Mouse (Mus musculus): ENCODE measurements around the gene Gm49027.
"Not testable (repeated sequence)": the region's sequence is repeated elsewhere in the genome, so short reads cannot be mapped to it uniquely, and the experiment has no call there.

The Gm49027 gene

GRCm38 (mm10) chr5:123525281-123525680 lies at the start of gene Gm49027:
TSS of gene Gm49027 (minus strand) at chr5:123525488.
- peak; percentile 11 to 51 for DNase-seq (ENCODE audit: low spot score in 2 of 2)

GRCm38 (mm10) chr5:123573362-123573761 lies 48.1 kb upstream of the Gm49027 start:
- DNase-seq (ENCODE audit: low spot score in 2 of 2) = no peak

GRCm38 (mm10) chr5:123572357-123573186 lies 47.3 kb upstream of the Gm49027 start, which contains the start of gene Vps33a:
TSS of gene Vps33a (minus strand) at chr5:123573038.
- DNase-seq (ENCODE audit: low spot score in 2 of 2) = peak; percentile 97 to 99

GRCm38 (mm10) chr5:123561128-123561527 lies 35.8 kb upstream of the Gm49027 start:
- peak; percentile 4 to 44 for DNase-seq (ENCODE audit: low spot score in 2 of 2)

- DNase-seq (ENCODE audit: low spot score in 2 of 2) = peak; percentile 6 to 45
Observed at GRCm38 (mm10) chr5:123559588-123559987, 34.3 kb upstream of the Gm49027 start.

- peak; percentile 6 to 24 for DNase-seq (ENCODE audit: low spot score in 2 of 2)
Observed at GRCm38 (mm10) chr5:123556451-123556850, 31.2 kb upstream of the Gm49027 start.

- peak; percentile 7 to 47 for DNase-seq (ENCODE audit: low spot score in 2 of 2)
Observed at GRCm38 (mm10) chr5:123555693-123556092, 30.4 kb upstream of the Gm49027 start.

- peak in 1 of 2 experiments; percentile 6 for DNase-seq (ENCODE audit: low spot score in 2 of 2)
Observed at GRCm38 (mm10) chr5:123533801-123534200, 8.5 kb upstream of the Gm49027 start.

- peak; percentile 7 to 54 for DNase-seq (ENCODE audit: low spot score in 2 of 2)
Observed at GRCm38 (mm10) chr5:123530056-123530455, 4.8 kb upstream of the Gm49027 start.

GRCm38 (mm10) chr5:123528641-123529040 lies 3.4 kb upstream of the Gm49027 start:
- peak; percentile 6 to 38 for DNase-seq (ENCODE audit: low spot score in 2 of 2)

GRCm38 (mm10) chr5:123525916-123526495 lies 718 bp upstream of the Gm49027 start:
- peak; percentile 6 to 36 for DNase-seq (ENCODE audit: low spot score in 2 of 2)

- no peak for DNase-seq (ENCODE audit: low spot score in 2 of 2)
Observed at GRCm38 (mm10) chr5:123524393-123524750, 916 bp downstream of the Gm49027 start.

GRCm38 (mm10) chr5:123523692-123524392 lies 1.4 kb downstream of the Gm49027 start, which contains the start of gene Diablo:
TSS of gene Diablo (minus strand) at chr5:123524176.
- peak; percentile 99 for DNase-seq (ENCODE audit: low spot score in 2 of 2)

- DNase-seq (ENCODE audit: low spot score in 2 of 2) = peak in 1 of 2 experiments; percentile 51
Observed at GRCm38 (mm10) chr5:123522166-123522565, 3.1 kb downstream of the Gm49027 start.

GRCm38 (mm10) chr5:123521621-123522020 lies 3.7 kb downstream of the Gm49027 start:
- DNase-seq (ENCODE audit: low spot score in 2 of 2) = peak in 1 of 2 experiments; percentile 51

- peak in 1 of 2 experiments; percentile 51 for DNase-seq (ENCODE audit: low spot score in 2 of 2)
Observed at GRCm38 (mm10) chr5:123520666-123521065, 4.6 kb downstream of the Gm49027 start.

- DNase-seq (ENCODE audit: low spot score in 2 of 2) = no peak
Observed at GRCm38 (mm10) chr5:123514871-123515270, 10.4 kb downstream of the Gm49027 start.

GRCm38 (mm10) chr5:123512102-123512501 lies 13.2 kb downstream of the Gm49027 start:
- no peak for DNase-seq (ENCODE audit: low spot score in 2 of 2)

- DNase-seq (ENCODE audit: low spot score in 2 of 2) = not testable (repeated sequence)
Observed at GRCm38 (mm10) chr5:123511426-123511825, 13.9 kb downstream of the Gm49027 start.

- DNase-seq (ENCODE audit: low spot score in 2 of 2) = no peak
Observed at GRCm38 (mm10) chr5:123510160-123510559, 15.1 kb downstream of the Gm49027 start, which contains the start of gene B3gnt4. TSS of gene B3gnt4 (plus strand) at chr5:123510460.

- no peak for DNase-seq (ENCODE audit: low spot score in 2 of 2)
Observed at GRCm38 (mm10) chr5:123508921-123509320, 16.4 kb downstream of the Gm49027 start.

Measured in spleen, postnatal 4 days (tissue).